Mouse (Mus musculus): Measurements from ENCODE around the gene Tmem185b. TPM values are rescaled to one million over a fixed set of nuclear protein-coding genes. Genes with fewer than 3 reads are reported as not detected.

Gene Tmem185b
- total RNA-seq (2012; rRNA removed) (19.7 and 25.2 TPM in 2 replicates), polyA plus RNA-seq (2012; ENCODE audit: insufficient read depth in 1 of 2, insufficient read length in 2 of 2, low read depth in 1 of 2, low replicate concordance in 2 of 2, missing spikeins in 1 of 2) (10 to 100 TPM in 1 of 2 experiments, not detected in 1; 35.8 TPM)

- H3K4me1 ChIP-seq (ENCODE audit: control insufficient read depth in 1 of 2, insufficient read depth in 2 of 2, low read length in 2 of 2), result peaks cover 1 to 29% of the 10 kb centered on the region in 2 experiments
- H3K79me2 ChIP-seq (ENCODE audit: control insufficient read depth, insufficient read depth, low read length, poor library complexity), result peaks cover 19% of the 10 kb centered on the region
- peak within 1 kb of the TSS; percentile 91 for H3K9ac ChIP-seq (ENCODE audit: control insufficient read depth, low read depth, low read length, poor library complexity, severe bottlenecking)
- no peaks in the 10 kb centered on the region for H3K27me3 ChIP-seq (ENCODE audit: control insufficient read depth in 1 of 2, insufficient read depth in 2 of 2, low read length in 2 of 2)
- no peaks in the 10 kb centered on the region for H3K9me3 ChIP-seq (replicated peaks; ENCODE audit: insufficient read depth, low read length)
- peak within 1 kb of the TSS; percentile 54 to 80 for H3K4me3 ChIP-seq (ENCODE audit: control insufficient read depth in 1 of 2, insufficient read depth in 1 of 2, low read depth in 2 of 2, low read length in 2 of 2)
- H3K27ac ChIP-seq (ENCODE audit: control insufficient read depth, low read depth, low read length), result peak within 1 kb of the TSS; percentile 76
- H3K36me3 ChIP-seq (ENCODE audit: control insufficient read depth in 1 of 2, insufficient read depth in 2 of 2, low read length in 2 of 2), result peaks cover 0 to 18% of the 10 kb centered on the region in 2 experiments; a peak in 3 of 4 replicates
- DNase-seq (ENCODE audit: low read depth, low spot score), result peak; percentile 90
- TF ChIP-seq MAX (IDR thresholded peaks at IDR 0.05; ENCODE audit: low read length), result peak; percentile 100
- TF ChIP-seq MYB (IDR thresholded peaks at IDR 0.05; ENCODE audit: low read depth, low read length), result no peak
- peak; percentile 97 for TF ChIP-seq MYC (IDR thresholded peaks at IDR 0.05; ENCODE audit: low read depth, low read length)
- no peak for TF ChIP-seq GATA1 (IDR thresholded peaks at IDR 0.05; ENCODE audit: low read depth, low read length)
- TF ChIP-seq MAFK (IDR thresholded peaks at IDR 0.05; ENCODE audit: borderline replicate concordance, low read depth, low read length), result no peak
- TF ChIP-seq ETS1 (IDR thresholded peaks at IDR 0.05; ENCODE audit: low read depth, low read length), result peak; percentile 45; the same call in 1 of the 2 replicates
- TF ChIP-seq NELFE (IDR thresholded peaks at IDR 0.05; ENCODE audit: low read depth, low read length), result peak; percentile 79
- TF ChIP-seq TBP (IDR thresholded peaks at IDR 0.05; ENCODE audit: low read depth, low read length), result no peak
- no peak for TF ChIP-seq ZKSCAN1 (IDR thresholded peaks at IDR 0.05; ENCODE audit: low read depth, low read length)
- TF ChIP-seq MEF2A (IDR thresholded peaks at IDR 0.05; ENCODE audit: extremely low read depth, insufficient replicate concordance, low read depth, low read length, poor library complexity, severe bottlenecking), result no peak
- TF ChIP-seq SMC3 (IDR thresholded peaks at IDR 0.05; ENCODE audit: low read depth, low read length), result no peak
- no peak for TF ChIP-seq JUND (IDR thresholded peaks at IDR 0.05; ENCODE audit: low read depth, low read length)
- TF ChIP-seq USF2 (IDR thresholded peaks at IDR 0.05; ENCODE audit: borderline replicate concordance in 1 of 2, insufficient read depth in 1 of 2, low read depth in 1 of 2, low read length in 2 of 2), result peak in 1 of 2 experiments; percentile 72; a peak in 2 of 4 replicates
- no peak for TF ChIP-seq UBTF (IDR thresholded peaks at IDR 0.05; ENCODE audit: borderline replicate concordance, insufficient read depth, low read depth, low read length)
- no peak for TF ChIP-seq NRF1 (IDR thresholded peaks at IDR 0.05; ENCODE audit: insufficient read depth, low read depth, low read length, poor library complexity, severe bottlenecking)
- peak; percentile 90 for TF ChIP-seq BHLHE40 (IDR thresholded peaks at IDR 0.05; ENCODE audit: borderline replicate concordance, low read depth, low read length)
- TF ChIP-seq MAZ (IDR thresholded peaks at IDR 0.05; ENCODE audit: low read depth, low read length), result peak; percentile 42; the same call in 1 of the 2 replicates
- peak; percentile 82 for TF ChIP-seq POLR2AphosphoS2 (IDR thresholded peaks at IDR 0.05; ENCODE audit: low read length)
- TF ChIP-seq TCF12 (IDR thresholded peaks at IDR 0.05; ENCODE audit: low read depth, low read length), result no peak; the same call in 1 of the 2 replicates
- TF ChIP-seq GABPA (IDR thresholded peaks at IDR 0.05; ENCODE audit: low read depth, low read length), result no peak
- TF ChIP-seq ZC3H11A (IDR thresholded peaks at IDR 0.05; ENCODE audit: low read depth, low read length), result no peak
- TF ChIP-seq E2F4 (IDR thresholded peaks at IDR 0.05; ENCODE audit: borderline replicate concordance, low read depth, low read length), result no peak
- no peak for TF ChIP-seq KAT2A (conservative IDR thresholded peaks at IDR 0.05; ENCODE audit: low read depth, low read length)
- no peak for TF ChIP-seq TAL1 (IDR thresholded peaks at IDR 0.05; ENCODE audit: low read length)
- peak; percentile 78 to 86; a peak in 3 of 4 replicates for TF ChIP-seq POLR2A (IDR thresholded peaks at IDR 0.05; ENCODE audit: control insufficient read depth in 1 of 2, insufficient read depth in 1 of 2, low read depth in 1 of 2, low read length in 2 of 2, poor library complexity in 1 of 2)
- TF ChIP-seq MXI1 (IDR thresholded peaks at IDR 0.05; ENCODE audit: low read depth, low read length), result peak; percentile 96
- TF ChIP-seq ZNF384 (IDR thresholded peaks at IDR 0.05; ENCODE audit: low read depth, low read length), result no peak
- TF ChIP-seq RAD21 (IDR thresholded peaks at IDR 0.05; ENCODE audit: low read depth, low read length), result no peak
- no peak for TF ChIP-seq EP300 (IDR thresholded peaks at IDR 0.05; ENCODE audit: low read depth in 1 of 2, low read length in 2 of 2)
- TF ChIP-seq CTCF (IDR thresholded peaks at IDR 0.05 in 2 of 3, conservative IDR thresholded peaks at IDR 0.05 in 1 of 3; ENCODE audit: control insufficient read depth in 1 of 3, insufficient read depth in 1 of 3, low read depth in 2 of 3, low read length in 3 of 3, poor library complexity in 1 of 3, severe bottlenecking in 1 of 3), result no peak
- peak; percentile 59 for TF ChIP-seq ELF1 (IDR thresholded peaks at IDR 0.05; ENCODE audit: low read depth, low read length)
- no peak for TF ChIP-seq POLR2AphosphoS5 (IDR thresholded peaks at IDR 0.05; ENCODE audit: borderline replicate concordance, low read depth, low read length)
- TF ChIP-seq ZMIZ1 (IDR thresholded peaks at IDR 0.05; ENCODE audit: low read depth, low read length), result peak; percentile 79
- no peak for TF ChIP-seq CHD2 (IDR thresholded peaks at IDR 0.05; ENCODE audit: low read length)
Measured at GRCm38 (mm10) chr1:119525689-119526591, at the start of gene Tmem185b. TSS of gene Tmem185b (plus strand) at chr1:119526160.
